Mouse (Mus musculus) testis, adult 2 months (tissue): ENCODE results near the gene Chn2.

Experiments used
- CTCF ChIP-seq: fragments of 200-500 bp; IDR thresholded peaks from 2 replicates; pipeline ENCODE4 v1.5.1; 2012; ENCODE audit warnings: low read depth, mild to moderate bottlenecking, inconsistent platforms, low read length, moderate library complexity; ENCODE audit not compliant: control insufficient read depth, insufficient read depth, insufficient replicate concordance
- POLR2A ChIP-seq: fragments of 200-500 bp; IDR thresholded peaks from 2 replicates; pipeline ENCODE4 v1.6.1; 2012; ENCODE audit warnings: low read depth, mild to moderate bottlenecking, inconsistent platforms, low read length, moderate library complexity; ENCODE audit not compliant: control insufficient read depth

- no peak for TF ChIP-seq CTCF
- no peak for TF ChIP-seq POLR2A
Measured at GRCm38 (mm10) chr6:54133231-54133630, 93.9 kb downstream of the Chn2 start.
